8 mouse cellular contexts compared by ENCODE assay signal in genomic region chr11:6625478-6626387, GRCm38 (mm10). TPM values are rescaled to one million over a fixed set of nuclear protein-coding genes. Genes with fewer than 3 reads are reported as not detected.
DNase-seq lines count a peak whose midpoint lies in the region; ATAC-seq lines count a peak whose summit lies in the region.

Gene Tbrg4 (minus strand): TSS chr11:6626067.

- peak within 1 kb of the TSS; percentile 70 for H3K4me3 ChIP-seq in hindbrain, embryonic 14.5 days (replicated peaks; ENCODE audit: low read length)

- peak; percentile 96 for DNase-seq in R1 (ENCODE audit: low read depth, low spot score)
- DNase-seq in cerebellum, postnatal 25 days, result peak; percentile 96 to 98
- DNase-seq in frontal cortex, postnatal 25 days (ENCODE audit: low spot score in 2 of 2), result peak; percentile 83 to 92
- peak; percentile 98 for DNase-seq in hindbrain, embryonic 14.5 days (ENCODE audit: low spot score)
- peak; percentile 91 to 92 for DNase-seq in layer of hippocampus, postnatal 36 days
- DNase-seq in lung, postnatal 36 days, result peak; percentile 95
- DNase-seq in retina, postnatal 1 day, result peak; percentile 97
- peak; percentile 87 to 88 for DNase-seq in urinary bladder, adult 18-20 months (ENCODE audit: low spot score in 2 of 2)

- H3K4me2 ChIP-seq in hindbrain, embryonic 14.5 days (replicated peaks), result peak within 1 kb of the TSS; percentile 93

- no peaks in the 10 kb centered on the region for H3K9me3 ChIP-seq in hindbrain, embryonic 14.5 days (ENCODE audit: control insufficient read depth, low read length)

- peak; percentile 96 for ATAC-seq in hindbrain, embryonic 14.5 days (ENCODE audit: low FRiP score)

- H3K9ac ChIP-seq in hindbrain, embryonic 14.5 days, result peak within 1 kb of the TSS; percentile 71

- under 1% methylated on average over 65 of the region's 66 CpGs for WGBS in hindbrain, embryonic 14.5 days

- H3K27ac ChIP-seq in hindbrain, embryonic 14.5 days, result peak within 1 kb of the TSS; percentile 87

- H3K27me3 ChIP-seq in hindbrain, embryonic 14.5 days (ENCODE audit: control insufficient read depth, insufficient read depth, low read length), result no peaks in the 10 kb centered on the region

- H3K36me3 ChIP-seq in hindbrain, embryonic 14.5 days (replicated peaks; ENCODE audit: control insufficient read depth, insufficient read depth), result peaks cover 38% of the 10 kb centered on the region

- peaks cover 29% of the 10 kb centered on the region for H3K4me1 ChIP-seq in hindbrain, embryonic 14.5 days (replicated peaks; ENCODE audit: control insufficient read depth, insufficient read depth, low read length)

RNA-seq across cellular contexts. Expression of gene Tbrg4, which starts in this region (rescaled TPM):
- 25.7 and 26.5 TPM in 2 replicates for polyA plus RNA-seq in hindbrain, embryonic 14.5 days (2014; fragmentation: Nextera tagmentation; extraction: Ambion mirVana)
- 10 to 100 TPM; 40.4 to 47.9 TPM for total RNA-seq in layer of hippocampus, postnatal 36 days (2021)

Comparison
In these comparisons a context has a peak if more than half of its experiments do, and no peak if none do; other contexts are left out.
1. Peak in every context shown above with its lines: DNase-seq, ATAC-seq, H3K4me3 ChIP-seq and H3K27ac ChIP-seq.